Mouse (Mus musculus) CH12.LX (cell line): Measurements from ENCODE around the gene Msx1. TPM values are rescaled to one million over a fixed set of nuclear protein-coding genes. Genes with fewer than 3 reads are reported as not detected.

Experiments
- DNase-seq: peaks from one replicate; pipeline ENCODE4 v3.0.0-alpha.2; 2013; ENCODE audit errors: extremely low read depth
- H3K27ac ChIP-seq: 2 replicates; pipeline ENCODE4 v1.5.1; 2012; ENCODE audit warnings: low read depth, mild to moderate bottlenecking, control low read depth, moderate library complexity; ENCODE audit not compliant: insufficient read depth
- H3K27me3 ChIP-seq: replicated peaks from 2 replicates; pipeline ENCODE3; 2012; ENCODE audit warnings: inconsistent platforms
- H3K36me3 ChIP-seq, 2 experiments: replicated peaks in 1 of 2; 2 replicates each; pipeline versions ENCODE3 to v1.6.1; 2012; ENCODE audit warnings: inconsistent platforms in 1 of 2, low read length in 1 of 2, mild to moderate bottlenecking in 1 of 2, mixed read lengths in 1 of 2, moderate library complexity in 1 of 2; ENCODE audit not compliant: control insufficient read depth in 1 of 2, insufficient read depth in 1 of 2
- H3K4me1 ChIP-seq, 2 experiments: 2 replicates each; pipeline ENCODE4 v1.6.1; 2012; ENCODE audit warnings: inconsistent platforms in 1 of 2, moderate library complexity in 1 of 2; ENCODE audit not compliant: insufficient read depth in 2 of 2, control insufficient read depth in 1 of 2
- H3K4me2 ChIP-seq: 2 replicates; pipeline ENCODE4 v1.6.1; 2012; ENCODE audit warnings: low read depth, mild to moderate bottlenecking, control low read depth; ENCODE audit not compliant: poor library complexity, insufficient read depth, severe bottlenecking
- H3K4me3 ChIP-seq, 3 experiments: fragments of 150-350 bp in 1 of 3; sonication (generic) in 1 of 3; replicated peaks in 1 of 3; 2 replicates each; pipeline versions ENCODE3 to v1.5.1; 2011 to 2012; ENCODE audit warnings: low read depth in 2 of 3, low read length in 2 of 3, mild to moderate bottlenecking in 2 of 3, moderate library complexity in 2 of 3, control low read depth in 1 of 3, improper control_type of control experiment in 1 of 3, inconsistent platforms in 1 of 3, mixed read lengths in 1 of 3; ENCODE audit not compliant: poor library complexity in 1 of 3
- H3K79me2 ChIP-seq: replicated peaks from 2 replicates; pipeline ENCODE4 v1.6.1; 2012; ENCODE audit warnings: mild to moderate bottlenecking, moderate library complexity; ENCODE audit not compliant: control insufficient read depth, poor library complexity, insufficient read depth, severe bottlenecking; ENCODE audit errors: extremely low read depth
- H3K9ac ChIP-seq: 2 replicates; pipeline ENCODE4 v1.6.1; 2012; ENCODE audit warnings: low read depth, mild to moderate bottlenecking, control low read depth, moderate library complexity; ENCODE audit not compliant: insufficient read depth
- H3K9me3 ChIP-seq: replicated peaks from 2 replicates; pipeline ENCODE3; 2012; ENCODE audit warnings: low read length, inconsistent platforms, mixed read lengths
- BHLHE40 ChIP-seq: IDR thresholded peaks from 2 replicates; pipeline ENCODE4 v1.6.1; 2011; ENCODE audit warnings: mild to moderate bottlenecking, low read depth, low read length, improper control_type of control experiment
- CHD1 ChIP-seq: IDR thresholded peaks from 2 replicates; pipeline ENCODE4 v1.6.1; 2012; ENCODE audit warnings: low read depth, low read length, improper control_type of control experiment, inconsistent platforms
- CHD2 ChIP-seq: IDR thresholded peaks from 2 replicates; pipeline ENCODE4 v1.6.1; 2011; ENCODE audit warnings: low read length, improper control_type of control experiment
- CTCF ChIP-seq, 2 experiments: IDR thresholded peaks in 1 of 2; conservative IDR thresholded peaks in 1 of 2; 2 replicates each; pipeline ENCODE4 v1.5.1; 2011 to 2012; ENCODE audit warnings: low read depth in 2 of 2, low read length in 2 of 2, improper control_type of control experiment in 1 of 2, inconsistent platforms in 1 of 2, mild to moderate bottlenecking in 1 of 2, moderate library complexity in 1 of 2
- E2F4 ChIP-seq: IDR thresholded peaks from 2 replicates; pipeline ENCODE4 v1.6.1; 2011; ENCODE audit warnings: low read depth, low read length, improper control_type of control experiment; ENCODE audit not compliant: insufficient replicate concordance
- ELF1 ChIP-seq: IDR thresholded peaks from 2 replicates; pipeline ENCODE4 v1.6.1; 2014; ENCODE audit warnings: low read depth, mild to moderate bottlenecking, inconsistent platforms, low read length, improper control_type of control experiment
- EP300 ChIP-seq: IDR thresholded peaks from 2 replicates; pipeline ENCODE4 v1.6.1; 2011; ENCODE audit warnings: low read length, improper control_type of control experiment
- GABPA ChIP-seq: IDR thresholded peaks from 2 replicates; pipeline ENCODE4 v1.6.1; 2012; ENCODE audit warnings: low read depth, low read length, improper control_type of control experiment, inconsistent platforms; ENCODE audit not compliant: insufficient replicate concordance
- IRF4 ChIP-seq: IDR thresholded peaks from 2 replicates; pipeline ENCODE4 v1.6.1; 2014; ENCODE audit warnings: low read depth, mild to moderate bottlenecking, inconsistent platforms, low read length, improper control_type of control experiment
- KAT2A ChIP-seq: IDR thresholded peaks from 2 replicates; pipeline ENCODE4 v1.6.1; 2012; ENCODE audit warnings: low read length, improper control_type of control experiment, inconsistent platforms; ENCODE audit not compliant: insufficient replicate concordance
- MAFK ChIP-seq: IDR thresholded peaks from 2 replicates; pipeline ENCODE4 v1.6.1; 2011; ENCODE audit warnings: low read length, improper control_type of control experiment; ENCODE audit not compliant: insufficient replicate concordance
- MAX ChIP-seq: IDR thresholded peaks from 2 replicates; pipeline ENCODE4 v1.6.1; 2011; ENCODE audit warnings: low read length, improper control_type of control experiment
- MAZ ChIP-seq: IDR thresholded peaks from 2 replicates; pipeline ENCODE4 v1.6.1; 2012; ENCODE audit warnings: low read depth, mild to moderate bottlenecking, inconsistent platforms, low read length, improper control_type of control experiment, moderate library complexity
- MEF2A ChIP-seq: IDR thresholded peaks from 2 replicates; pipeline ENCODE4 v1.6.1; 2014; ENCODE audit warnings: low read depth, mild to moderate bottlenecking, inconsistent platforms, low read length, improper control_type of control experiment, borderline replicate concordance
- MXI1 ChIP-seq: IDR thresholded peaks from 2 replicates; pipeline ENCODE4 v1.6.1; 2011; ENCODE audit warnings: mild to moderate bottlenecking, low read depth, low read length, improper control_type of control experiment
- MYC ChIP-seq: IDR thresholded peaks from 2 replicates; pipeline ENCODE4 v1.6.1; 2011; ENCODE audit warnings: low read depth, mild to moderate bottlenecking, improper control_type of control experiment, low read length
- NRF1 ChIP-seq: IDR thresholded peaks from 2 replicates; pipeline ENCODE4 v1.6.1; 2014; ENCODE audit warnings: low read depth, mild to moderate bottlenecking, inconsistent platforms, low read length, improper control_type of control experiment, moderate library complexity
- PAX5 ChIP-seq: IDR thresholded peaks from 2 replicates; pipeline ENCODE4 v1.6.1; 2012; ENCODE audit warnings: low read length, inconsistent platforms, mixed read lengths
- POLR2A ChIP-seq: IDR thresholded peaks from 2 replicates; pipeline ENCODE4 v1.6.1; 2011; ENCODE audit warnings: low read depth, mild to moderate bottlenecking, improper control_type of control experiment, low read length
- RAD21 ChIP-seq: IDR thresholded peaks from 2 replicates; pipeline ENCODE4 v1.6.1; 2011; ENCODE audit warnings: low read depth, mild to moderate bottlenecking, low read length, improper control_type of control experiment, moderate library complexity
- TCF12 ChIP-seq: IDR thresholded peaks from 2 replicates; pipeline ENCODE4 v1.6.1; 2014; ENCODE audit warnings: low read depth, mild to moderate bottlenecking, inconsistent platforms, low read length, improper control_type of control experiment
- UBTF ChIP-seq: IDR thresholded peaks from 2 replicates; pipeline ENCODE4 v1.6.1; 2012; ENCODE audit warnings: low read depth, mild to moderate bottlenecking, inconsistent platforms, low read length, improper control_type of control experiment, moderate library complexity
- USF1 ChIP-seq: IDR thresholded peaks from 2 replicates; pipeline ENCODE4 v1.6.1; 2014; ENCODE audit warnings: low read depth, mild to moderate bottlenecking, inconsistent platforms, low read length, improper control_type of control experiment
- ZKSCAN1 ChIP-seq: IDR thresholded peaks from 2 replicates; pipeline ENCODE4 v1.6.1; 2012; ENCODE audit warnings: low read depth, inconsistent platforms, low read length, improper control_type of control experiment, borderline replicate concordance
- ZMIZ1 ChIP-seq: IDR thresholded peaks from 2 replicates; pipeline ENCODE4 v1.6.1; 2012; ENCODE audit warnings: low read depth, mild to moderate bottlenecking, inconsistent platforms, low read length, improper control_type of control experiment
- ZNF384 ChIP-seq: IDR thresholded peaks from 2 replicates; pipeline ENCODE4 v1.6.1; 2012; ENCODE audit warnings: low read depth, low read length, improper control_type of control experiment, inconsistent platforms
- dilution Hi-C: fragments of 300-500 bp; cut with MboI; formaldehyde crosslinking; loops from 2 replicates; pipeline ENCODE4 v1.14.3; 2020; ENCODE audit warnings: low sequenced_read_pairs; ENCODE audit not compliant: extremely low pct_unique_long_range_greater_than_20kb, extremely low pct_ligation_motif_present
- in situ Hi-C: fragments of 300-500 bp; cut with MboI; formaldehyde crosslinking; loops from 3 replicates; pipeline ENCODE4 v1.14.3; 2019; ENCODE audit warnings: low sequenced_read_pairs, low pct_ligation_motif_present, low pct_unique_long_range_greater_than_20kb, mixed read lengths
- polyA plus RNA-seq: library from polyadenylated mRNA; unstranded; fragments of >175 nt; gene quantifications from 2 replicates; pipeline ENCODE4 v1.2.1, GENCODE M21; 2012; ENCODE audit warnings: low read depth; ENCODE audit not compliant: insufficient read length
- total RNA-seq, 2 experiments: library from RNA; depleted of rRNA; stranded (reverse); fragments of 300-350 nt in 1 of 2; fragments of >200 nt in 1 of 2; gene quantifications; 2 replicates each; pipeline ENCODE4 v1.2.3; 2012 to 2014

The Msx1 gene
- total and polyA plus RNA-seq, 3 experiments = not detected

DNA sequence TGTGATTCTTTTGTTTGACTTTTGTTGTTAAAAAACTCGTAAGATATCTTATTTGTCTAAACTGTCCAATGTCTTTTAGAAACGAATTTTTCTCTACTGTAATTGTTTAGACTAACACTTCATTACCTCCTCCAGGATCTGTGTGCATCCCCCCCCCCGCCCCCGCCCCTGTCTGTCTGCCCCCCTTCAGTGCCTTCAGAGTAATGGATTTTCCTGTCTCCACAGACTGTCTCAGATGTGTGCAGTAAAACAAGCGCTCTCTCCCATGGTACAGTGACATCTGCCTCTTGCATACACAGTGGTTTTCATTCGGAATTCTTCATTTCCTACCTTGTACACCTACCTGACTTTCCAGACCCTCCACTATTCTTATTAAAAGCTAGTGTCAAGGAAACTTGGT lies 29.9 kb upstream of the Msx1 start:
- in situ Hi-C loops (no loop called here), dilution Hi-C loops (no loop called here)
- Histone ChIP-seq H3K4me3 (no peak overlapping the region), H3K9me3 (peaks cover 3% of the 10 kb centered on the region), H3K36me3 (no peaks in the 10 kb centered on the region), H3K27me3 (peaks cover 68% of the 10 kb centered on the region), H3K27ac (no peak overlapping the region), H3K4me2 (no peak overlapping the region), H3K4me1 (no peaks in the 10 kb centered on the region), H3K79me2 (no peaks in the 10 kb centered on the region), H3K9ac (no peak overlapping the region)
- TF ChIP-seq MAZ = no peak
- TF ChIP-seq BHLHE40 = no peak
- no peak for TF ChIP-seq GABPA
- TF ChIP-seq MEF2A = no peak
- no peak for TF ChIP-seq CHD1
- no peak for TF ChIP-seq MAFK
- TF ChIP-seq TCF12 = no peak
- no peak for TF ChIP-seq MAX
- TF ChIP-seq PAX5 = no peak
- TF ChIP-seq EP300 = no peak
- TF ChIP-seq MXI1 = no peak
- TF ChIP-seq ZNF384 = no peak
- TF ChIP-seq CHD2 = no peak
- TF ChIP-seq E2F4 = no peak
- TF ChIP-seq MYC = no peak
- no peak for TF ChIP-seq ZMIZ1
- TF ChIP-seq POLR2A = no peak
- no peak for TF ChIP-seq USF1
- TF ChIP-seq NRF1 = no peak
- DNase-seq = no peak

DNA sequence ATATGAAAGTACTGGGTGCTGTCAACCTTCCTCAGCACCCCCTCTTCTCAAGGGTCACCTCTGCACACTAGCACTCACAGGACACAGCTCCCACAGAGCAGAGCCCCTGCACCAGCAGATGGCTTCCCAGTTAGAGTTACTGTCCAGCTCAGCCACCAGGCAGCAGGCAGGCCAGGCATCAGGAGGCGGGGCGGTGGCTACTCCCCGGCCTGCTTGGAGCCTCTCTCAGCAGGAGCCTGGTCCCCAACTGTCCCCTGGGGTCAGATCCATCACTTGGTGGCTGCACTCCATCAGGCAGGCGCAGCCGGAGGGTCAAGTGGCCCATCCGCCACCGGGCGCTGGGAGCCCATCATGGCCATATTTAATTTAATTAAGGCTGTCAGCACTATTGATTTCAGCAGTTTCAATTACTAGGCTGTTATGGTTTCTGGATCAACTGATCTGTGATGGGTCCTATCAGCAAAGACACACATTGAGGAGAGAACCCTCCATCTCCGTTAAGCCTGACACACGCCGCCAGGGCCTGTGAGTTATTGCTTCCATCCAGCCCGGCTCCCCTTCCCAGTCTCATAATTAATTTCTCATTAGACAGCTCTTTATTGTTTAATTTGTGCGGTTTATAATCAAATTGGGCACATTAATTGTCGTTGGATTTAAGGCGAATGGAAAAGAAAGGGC lies 27.1 kb upstream of the Msx1 start:
- Histone ChIP-seq H3K27ac (no peak overlapping the region), H3K4me1 (no peaks in the 10 kb centered on the region), H3K36me3 (no peaks in the 10 kb centered on the region), H3K9ac (no peak overlapping the region), H3K4me2 (no peak overlapping the region), H3K9me3 (peaks cover 3% of the 10 kb centered on the region), H3K4me3 (no peak overlapping the region), H3K79me2 (no peaks in the 10 kb centered on the region), H3K27me3 (peaks cover 62% of the 10 kb centered on the region)
- TF ChIP-seq RAD21 = no peak
- no peak for TF ChIP-seq IRF4
- no peak for TF ChIP-seq ZKSCAN1
- TF ChIP-seq TCF12 = no peak
- no peak for TF ChIP-seq MXI1
- TF ChIP-seq MAFK = no peak
- TF ChIP-seq KAT2A = no peak
- TF ChIP-seq CTCF (conservative IDR thresholded peaks at IDR 0.05 in 1 of 2, IDR thresholded peaks at IDR 0.05 in 1 of 2; ENCODE audit: low read depth in 2 of 2, low read length in 2 of 2) = no peak
- TF ChIP-seq UBTF = no peak
- no peak for TF ChIP-seq CHD1
- no peak for TF ChIP-seq E2F4
- no peak for TF ChIP-seq ELF1
- TF ChIP-seq BHLHE40 = no peak
- no peak for DNase-seq
- dilution Hi-C loops (no loop called here), in situ Hi-C loops (no loop called here)
